Mouse (Mus musculus) urinary bladder, postnatal 36 days (tissue): ENCODE results near the gene Dlx4.

ENCODE experiments used
- DNase-seq, 2 experiments: peaks; one replicate each; pipeline ENCODE4 v3.0.0; 2022; ENCODE audit warnings: low spot score in 2 of 2, mixed read lengths in 1 of 2

Dlx4 gene

DNA sequence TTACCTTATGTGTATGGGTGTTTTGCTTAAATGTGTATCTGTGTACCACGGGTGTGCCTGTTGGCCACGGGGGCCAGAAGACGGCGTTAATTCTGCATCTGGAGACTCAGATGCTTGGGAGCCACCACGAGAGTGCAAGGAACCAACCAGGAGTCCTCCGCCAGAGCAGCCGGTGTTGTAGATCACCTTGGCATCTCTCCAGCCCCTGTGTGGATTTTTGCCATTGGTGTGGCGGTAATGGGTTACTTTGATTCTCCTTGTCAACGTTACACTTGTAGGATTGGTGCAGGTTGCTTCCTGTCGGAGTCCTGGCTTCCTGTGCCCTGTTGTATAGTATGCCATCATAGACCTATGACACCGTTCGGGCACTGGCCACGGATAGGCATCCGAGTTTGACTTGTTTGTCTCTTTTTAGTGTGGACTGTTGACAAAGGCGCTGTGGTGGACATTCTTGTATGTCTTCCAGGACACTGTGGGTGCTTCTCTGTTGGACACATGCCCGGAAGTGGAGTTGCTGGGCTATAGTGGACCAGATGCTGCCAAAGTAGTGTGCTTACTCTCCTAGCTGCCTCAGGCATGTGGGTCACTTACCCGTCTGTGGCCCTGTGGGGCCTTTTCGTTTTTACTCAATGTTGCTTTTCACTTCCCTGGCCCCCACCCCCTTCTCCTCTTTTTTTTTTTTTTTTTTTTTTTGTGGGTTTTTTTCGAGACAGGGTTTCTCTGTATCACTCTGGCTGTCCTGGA is 43.7 kb downstream of the Dlx4 start:
- no peak for DNase-seq

DNA sequence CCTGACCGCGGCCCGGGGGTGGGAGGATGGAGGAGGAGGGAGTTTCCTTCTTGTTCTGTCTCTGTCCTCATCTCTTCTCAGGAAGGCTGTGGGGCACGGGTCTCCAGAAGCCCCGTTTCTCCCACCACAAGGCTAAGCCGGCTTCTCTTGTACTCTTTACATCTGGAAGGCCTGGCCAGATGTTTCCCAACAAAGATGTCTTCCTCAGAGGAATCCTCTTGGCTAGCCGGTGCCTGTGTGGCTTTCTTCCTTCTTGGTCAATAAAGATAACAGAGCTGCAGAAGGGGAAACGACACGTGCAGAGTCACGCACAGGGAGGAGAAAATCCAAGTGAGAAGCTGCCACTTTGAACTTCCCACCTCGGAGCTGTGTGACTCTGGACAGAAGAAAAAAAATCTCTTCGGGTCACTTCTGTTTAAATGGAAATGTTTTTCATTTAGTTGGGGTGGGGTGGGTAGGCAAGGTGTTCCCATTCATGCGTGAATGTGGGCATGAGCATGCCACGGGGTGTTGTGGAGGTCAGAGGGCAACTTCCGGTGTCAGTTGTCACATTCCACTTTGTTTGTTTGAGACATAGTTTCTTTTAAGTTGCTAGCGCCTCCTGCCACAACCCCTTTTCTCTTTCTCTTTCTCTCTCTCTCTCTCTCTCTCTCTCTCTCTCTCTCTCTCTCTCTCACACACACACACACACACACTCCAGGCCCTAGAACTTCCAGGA is 44.8 kb downstream of the Dlx4 start:
- DNase-seq: no peak

DNA sequence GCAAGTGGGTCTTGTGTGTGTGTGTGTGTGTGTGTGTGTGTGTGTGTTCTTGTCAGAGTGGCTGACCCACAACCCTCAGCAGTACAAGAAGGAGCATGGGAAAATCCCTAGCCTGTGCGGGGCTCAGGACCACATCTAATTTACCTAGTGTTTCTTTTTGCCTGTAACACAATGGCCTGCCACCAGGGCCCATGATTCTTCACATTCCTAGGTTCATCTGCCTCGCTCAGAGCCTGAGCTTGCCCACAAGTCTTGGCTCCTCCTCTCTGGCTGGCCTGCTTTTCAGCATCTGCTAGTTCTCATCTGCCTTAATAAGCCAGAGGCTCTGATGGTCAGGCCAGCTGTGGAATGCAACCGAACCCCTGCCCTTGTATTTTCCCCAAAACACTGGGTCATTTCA is 45.7 kb downstream of the Dlx4 start:
- DNase-seq: no peak

DNA sequence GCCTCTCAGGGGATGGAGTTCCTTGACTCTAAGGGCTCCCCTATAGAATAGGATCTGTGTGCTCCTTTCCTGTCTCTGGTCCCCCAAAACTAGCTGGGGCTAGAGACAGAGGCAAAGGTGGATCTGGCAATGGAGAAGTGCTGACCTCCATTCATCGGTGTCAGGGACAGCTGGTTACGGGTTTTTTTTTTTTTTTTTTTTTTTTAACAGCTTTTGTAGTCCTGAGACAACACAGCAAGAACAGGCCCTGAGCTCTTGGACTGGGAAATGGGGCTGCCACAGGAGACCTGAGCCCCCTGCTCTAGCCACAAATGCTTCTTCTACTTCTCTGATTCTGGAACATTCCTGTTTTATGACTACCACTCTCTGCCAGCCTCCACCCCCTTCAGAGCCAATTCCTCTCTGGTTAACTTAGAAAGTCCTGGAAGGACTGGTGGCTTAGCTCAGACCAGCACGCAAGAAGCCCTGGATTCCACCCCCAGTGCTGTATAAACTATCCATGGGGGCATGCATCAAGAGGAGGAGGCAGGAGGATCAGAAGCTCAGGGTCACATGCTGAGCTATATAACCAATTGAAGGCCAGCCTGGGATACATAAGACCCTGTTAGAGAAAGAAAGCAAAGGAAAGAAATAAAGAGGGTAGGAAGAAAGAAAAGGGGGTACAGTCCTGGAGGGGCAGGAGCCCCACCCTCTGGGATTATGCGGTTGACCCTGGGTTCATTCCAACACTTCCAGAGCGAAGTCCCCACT is 47.5 kb downstream of the Dlx4 start:
- DNase-seq: no peak

DNA sequence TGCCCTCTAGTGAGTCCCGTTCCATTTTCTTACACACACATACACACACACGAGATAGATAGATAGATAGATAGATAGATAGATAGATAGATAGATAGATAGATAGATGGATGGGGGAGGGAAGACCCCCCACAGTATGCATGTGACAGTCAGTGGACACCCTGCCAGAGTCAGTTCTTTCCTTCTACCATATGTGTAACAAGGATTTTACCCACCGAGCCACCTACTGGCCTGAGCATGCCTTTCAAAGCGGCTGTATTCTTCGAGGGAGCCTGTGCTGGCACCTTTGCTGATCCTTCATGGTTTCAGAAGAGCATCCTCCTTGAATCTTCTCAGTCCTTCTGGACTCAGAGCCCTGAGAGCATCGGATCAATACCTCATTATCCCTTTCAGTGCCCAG is 48.2 kb downstream of the Dlx4 start:
- no peak for DNase-seq

DNA sequence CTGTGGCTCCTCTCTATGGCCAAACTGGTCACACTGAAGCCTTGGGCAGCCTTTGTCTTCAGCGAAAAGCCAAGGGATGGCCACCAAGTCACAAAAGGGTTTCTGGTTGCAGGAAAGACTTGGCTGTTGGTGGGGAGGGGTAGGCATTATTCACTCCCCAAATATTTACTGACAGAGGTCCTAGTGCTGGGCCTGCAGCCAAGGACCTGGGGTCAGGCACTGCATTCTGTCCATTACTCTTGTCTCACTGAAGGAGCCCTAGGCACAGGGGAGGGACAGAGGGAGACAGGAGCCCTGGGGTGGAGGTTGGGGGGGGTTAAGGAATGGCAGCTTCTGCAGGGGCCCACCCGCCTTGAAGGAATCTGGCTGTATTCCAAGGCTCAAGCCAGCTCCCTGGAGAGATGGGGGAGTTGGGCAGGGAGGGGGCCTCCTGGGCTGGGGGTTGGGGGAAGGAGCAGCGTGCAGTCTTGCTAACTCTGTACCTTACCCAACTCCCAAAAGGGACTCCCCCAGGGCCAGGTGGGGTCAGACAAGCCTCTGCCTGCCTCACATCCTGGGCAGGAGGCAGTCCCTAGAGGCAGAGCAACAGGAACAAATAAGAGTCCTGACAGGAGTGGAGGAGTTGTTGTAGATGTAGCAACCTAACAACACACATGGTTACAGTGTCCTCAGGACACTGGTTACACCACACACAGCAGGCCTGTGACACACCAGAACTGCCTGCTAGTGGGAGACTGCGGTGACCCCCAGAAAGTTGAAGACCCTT is 49.3 kb downstream of the Dlx4 start:
- peak in 1 of 2 experiments; percentile 71 for DNase-seq

DNA sequence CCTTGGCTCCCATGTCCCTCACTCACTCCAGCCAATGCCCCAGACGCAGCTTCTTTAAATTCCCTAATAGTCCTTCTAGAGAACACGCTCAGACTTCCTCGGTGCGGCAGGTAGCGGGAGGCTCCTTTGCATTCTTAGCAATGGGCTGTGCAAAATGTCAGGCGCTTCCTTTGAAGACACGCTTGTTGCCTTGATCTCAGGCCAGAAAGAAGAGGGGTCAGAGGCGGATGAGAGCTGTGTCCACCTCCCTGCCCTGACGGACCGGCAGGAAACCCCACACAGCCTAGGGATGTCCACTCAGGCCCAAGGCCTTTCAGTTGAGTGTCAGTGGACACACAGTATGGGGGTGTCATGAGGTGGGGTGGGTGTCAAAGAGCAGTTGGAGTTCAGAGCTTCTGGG is 50.5 kb downstream of the Dlx4 start:
- DNase-seq: no peak

DNA sequence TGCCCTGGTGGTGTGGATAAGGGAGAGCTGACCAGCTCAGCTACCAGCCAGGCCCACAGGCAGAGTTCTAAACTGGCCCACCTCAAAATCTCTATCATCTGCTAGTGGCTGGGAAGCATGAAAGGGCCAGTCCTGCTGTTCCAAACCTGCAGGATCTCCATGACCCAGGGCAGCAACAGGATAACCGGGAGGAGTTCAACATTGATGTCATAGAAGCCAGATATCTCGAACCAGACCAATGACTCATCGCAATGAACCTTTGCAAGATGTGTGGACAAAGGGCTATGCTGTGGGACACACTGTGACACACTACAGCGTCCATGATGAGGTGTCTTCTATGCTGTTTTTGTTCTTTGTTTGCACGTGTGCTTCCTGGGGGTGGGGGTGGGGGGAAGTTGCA is 53.0 kb downstream of the Dlx4 start:
- DNase-seq: no peak
